In genomic region chr5:106381919-106382318, GRCm38 (mm10) we compare ENCODE assay signal across 11 mouse cellular contexts.
DNase-seq lines count a peak whose midpoint lies in the region; ATAC-seq lines count a peak whose summit lies in the region.
"Had no signal": no experiment of that assay in that cellular context is flagged by ENCODE, and none has a peak within 500 bp of the region (broad histone marks: within the 10 kb centered on the region; RNA-seq: fewer than 3 reads in every experiment).

No protein-coding gene starts in this region.

- no peaks in the 10 kb centered on the region; the same call in 1 of the 2 replicates for H3K27me3 ChIP-seq in hindbrain, embryonic 14.5 days (ENCODE audit: control insufficient read depth, insufficient read depth, low read length)

- no peak for ATAC-seq in hindbrain, embryonic 14.5 days (ENCODE audit: low FRiP score)
- ATAC-seq: inflammation-experienced regulatory T-cells, adult 6 months had no signal

- H3K4me1 ChIP-seq in hindbrain, embryonic 14.5 days (replicated peaks; ENCODE audit: control insufficient read depth, insufficient read depth, low read length), result peaks cover 7% of the 10 kb centered on the region; the same call in 1 of the 2 replicates
- H3K4me1 ChIP-seq: heart, embryonic 13.5 days had no signal

- WGBS in hindbrain, embryonic 14.5 days, result 92% methylated on average over 3 of the region's 3 CpGs

- H3K36me3 ChIP-seq in hindbrain, embryonic 14.5 days (replicated peaks; ENCODE audit: control insufficient read depth, insufficient read depth), result no peaks in the 10 kb centered on the region
- H3K36me3 ChIP-seq: heart, embryonic 13.5 days had no signal

- H3K9me3 ChIP-seq in hindbrain, embryonic 14.5 days (ENCODE audit: control insufficient read depth, low read length), result no peaks in the 10 kb centered on the region
- H3K9me3 ChIP-seq: heart, embryonic 13.5 days had no signal

- peak; percentile 4 for DNase-seq in kidney, adult 9 months
- DNase-seq in kidney, postnatal 10 days, result no peak
- peak; percentile 41 for DNase-seq in thymus, postnatal 4 days
- no peak for DNase-seq in thymus, postnatal 14 days
- peak; percentile 56 for DNase-seq in cerebellum, adult 11-12 months
- peak; percentile 49 for DNase-seq in testis, postnatal 10 days (ENCODE audit: low spot score)
- DNase-seq in ovary, postnatal 10 days (ENCODE audit: low spot score), result no peak
- DNase-seq in hindbrain, embryonic 14.5 days (ENCODE audit: low spot score), result no peak
- DNase-seq: embryo, embryonic 11 days had no signal

- H3K9ac ChIP-seq in hindbrain, embryonic 14.5 days, result no peak overlapping the region
- H3K9ac ChIP-seq: heart, embryonic 13.5 days had no signal

- no peak overlapping the region for H3K4me2 ChIP-seq in hindbrain, embryonic 14.5 days (replicated peaks)
- H3K4me2 ChIP-seq: heart, embryonic 13.5 days had no signal

- no peak overlapping the region for H3K4me3 ChIP-seq in hindbrain, embryonic 14.5 days (replicated peaks; ENCODE audit: low read length)
- H3K4me3 ChIP-seq: heart, embryonic 13.5 days had no signal

- no peak overlapping the region for H3K27ac ChIP-seq in hindbrain, embryonic 14.5 days
- H3K27ac ChIP-seq: heart, embryonic 13.5 days had no signal

Comparison
In these comparisons a context has a peak if more than half of its experiments do, and no peak if none do; other contexts are left out.
1. DNase-seq: peak in kidney, adult 9 months (single experiment), thymus, postnatal 4 days (single experiment), cerebellum, adult 11-12 months (single experiment) and testis, postnatal 10 days (single experiment); none in kidney, postnatal 10 days (single experiment), thymus, postnatal 14 days (single experiment), ovary, postnatal 10 days (single experiment) and hindbrain, embryonic 14.5 days (single experiment).